Mouse (Mus musculus) T-cell, adult 2 months (primary cell): ENCODE measurements at regions not wholly inside any gene's neighbourhood (a gene's known extent, or its start where the extent isn't known, plus 50 kb on each side); places are given as distances from the start of the nearest gene placed in this dataset.

Experiments used
- DNase-seq: peaks from one replicate; pipeline ENCODE4 v3.0.0; 2022; ENCODE audit warnings: low spot score

GRCm38 (mm10) chr4:135034406-135034805, 86.0 kb upstream of the Runx3 start:
- DNase-seq: peak; percentile 60

DNA sequence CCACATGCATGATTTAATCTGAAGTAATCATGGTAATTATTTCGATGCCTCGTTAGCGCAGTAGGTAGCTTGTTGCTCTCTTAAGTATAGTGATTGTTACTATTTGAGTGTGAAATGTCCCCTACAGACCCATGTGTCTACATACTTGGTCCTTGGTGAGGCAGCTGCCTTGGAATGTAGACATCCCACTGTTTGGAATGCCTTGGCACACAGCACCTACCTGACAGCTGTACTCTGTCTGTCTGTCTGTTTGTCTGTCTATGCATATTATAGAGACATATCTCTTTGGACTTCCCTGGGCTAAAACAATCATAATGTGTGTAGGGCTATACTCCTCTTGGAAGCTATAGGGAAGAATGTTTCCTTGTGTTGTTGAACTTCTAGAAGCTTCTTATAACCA, 83.7 kb upstream of the Runx3 start:
- no peak for DNase-seq

GRCm38 (mm10) chr4:135039234-135039633, 81.2 kb upstream of the Runx3 start:
- DNase-seq: no peak

DNA sequence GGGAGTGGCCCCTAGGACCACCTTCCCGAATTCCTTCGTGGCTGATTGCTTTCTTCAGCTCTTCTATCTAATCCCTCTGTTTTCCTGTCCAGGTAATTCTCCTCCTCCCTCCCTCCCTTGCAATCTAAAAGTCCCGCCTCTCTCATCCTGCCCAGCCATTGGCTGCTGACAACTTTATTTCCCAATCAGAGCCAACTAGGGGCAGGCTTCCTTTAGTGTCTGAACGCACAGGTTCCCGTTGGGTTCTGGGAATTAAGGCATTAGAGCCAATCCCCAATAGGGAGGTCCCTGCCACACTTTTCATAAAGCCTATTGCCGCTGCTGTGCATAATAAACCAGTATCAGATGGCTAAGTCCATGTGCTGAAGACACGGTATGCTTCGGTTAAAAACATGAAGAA, 78.5 kb upstream of the Runx3 start:
- DNase-seq: no peak

DNA sequence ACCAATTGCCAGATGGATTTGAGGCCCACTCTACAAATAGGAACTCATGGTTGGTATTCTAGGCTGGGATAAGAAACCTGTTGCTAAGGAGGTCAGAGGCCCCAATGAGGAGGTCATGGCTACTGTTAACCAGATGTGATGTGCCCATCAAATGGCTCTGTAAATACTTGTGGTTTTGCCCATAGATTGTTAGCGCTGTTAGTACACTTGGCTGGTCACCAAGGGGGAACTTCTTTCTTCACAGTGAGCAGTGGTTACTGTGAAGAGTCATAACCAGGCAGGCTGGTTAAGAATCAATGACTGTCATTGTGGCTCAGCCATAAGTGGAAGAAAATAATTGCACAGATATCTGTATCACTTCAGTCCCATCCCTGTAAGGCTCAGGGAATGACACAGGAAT, 78.0 kb upstream of the Runx3 start:
- DNase-seq: no peak

GRCm38 (mm10) chr4:135045054-135045453, 75.4 kb upstream of the Runx3 start:
- DNase-seq: no peak

- DNase-seq: no peak
Observed at GRCm38 (mm10) chr4:135046619-135047018, 73.8 kb upstream of the Runx3 start.

- no peak for DNase-seq
Observed at GRCm38 (mm10) chr4:135047251-135047650, 73.2 kb upstream of the Runx3 start.

- no peak for DNase-seq
Observed at GRCm38 (mm10) chr4:135047771-135048170, 72.7 kb upstream of the Runx3 start.

DNA sequence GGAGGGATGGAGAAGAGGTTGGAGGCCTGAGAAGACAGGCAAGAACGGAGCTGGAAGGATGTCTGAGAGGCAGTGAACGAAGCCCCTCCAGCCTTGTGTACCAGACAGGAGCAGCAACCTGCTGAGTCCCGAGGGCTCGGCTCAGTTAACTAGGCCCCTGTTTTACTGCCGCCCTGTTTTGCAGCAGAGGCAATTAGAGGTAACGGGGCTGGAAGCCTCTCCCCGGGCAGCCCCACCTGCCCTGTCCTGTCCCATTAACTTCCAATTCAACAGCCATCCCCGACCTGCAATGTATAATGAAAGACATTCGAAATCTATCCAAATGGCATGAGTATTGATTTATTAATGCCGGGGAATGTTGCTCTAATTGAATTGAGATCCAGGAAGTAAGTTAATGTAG, 70.5 kb upstream of the Runx3 start:
- DNase-seq: no peak

- no peak for DNase-seq
Observed at GRCm38 (mm10) chr4:135051466-135051865, 69.0 kb upstream of the Runx3 start.

DNA sequence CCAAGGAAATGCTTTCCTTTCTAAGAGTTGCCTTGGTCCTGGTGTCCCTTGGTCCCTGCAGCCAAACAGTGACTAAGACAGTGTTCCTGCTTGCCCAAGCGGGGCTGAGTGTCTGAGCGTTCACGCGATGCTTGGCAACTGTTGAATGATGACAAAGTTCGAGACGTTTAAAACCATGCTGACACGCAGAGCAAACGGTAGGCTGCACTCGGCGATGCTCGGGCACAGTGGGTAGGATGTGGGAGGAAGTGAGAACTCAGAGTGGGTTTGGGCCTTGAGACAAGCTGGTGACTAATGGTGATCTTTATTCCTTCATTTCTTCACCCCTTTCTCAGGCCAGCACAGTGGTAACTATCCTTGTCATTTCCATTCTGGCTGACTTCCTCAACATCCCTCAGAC, 66.9 kb upstream of the Runx3 start:
- no peak for DNase-seq

DNA sequence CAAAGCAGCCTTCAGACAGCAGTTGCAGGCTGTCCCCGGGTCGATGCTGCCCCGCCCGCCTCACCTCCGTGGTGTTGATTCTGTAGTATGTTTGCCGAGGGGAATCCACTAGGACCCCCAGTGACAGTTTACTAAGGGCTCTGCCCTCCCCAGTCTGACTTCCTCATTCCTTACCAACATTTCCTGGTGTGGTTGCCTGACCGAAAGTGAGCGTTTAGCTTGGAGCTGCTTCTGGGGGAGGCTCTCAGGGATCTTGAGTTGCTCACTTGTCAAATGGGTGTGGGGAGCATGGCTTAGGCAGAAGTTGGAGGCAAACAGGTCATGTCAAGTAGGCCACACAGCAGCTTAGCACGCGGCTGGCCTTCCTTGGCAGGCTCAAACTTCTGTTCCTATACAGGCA, 66.1 kb upstream of the Runx3 start:
- no peak for DNase-seq

DNA sequence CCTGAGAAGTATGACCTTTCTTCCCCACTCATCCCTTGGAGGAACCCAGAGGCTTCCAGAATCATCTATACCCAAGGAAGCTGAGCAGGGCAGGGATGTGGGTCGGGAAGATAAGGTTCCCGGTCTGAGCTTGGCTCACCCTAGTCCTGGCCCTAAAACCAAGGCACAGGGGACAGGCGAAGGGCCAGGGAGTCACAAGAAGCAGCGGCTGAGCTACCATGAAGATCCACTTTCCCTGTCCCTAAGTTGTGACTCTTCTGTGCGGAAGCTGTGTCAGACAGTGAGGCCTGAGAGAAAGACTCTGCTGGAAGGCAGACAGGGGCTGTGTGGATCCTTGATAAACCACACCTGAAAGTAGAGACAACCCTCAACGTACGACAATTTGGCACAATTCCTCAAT, 64.1 kb upstream of the Runx3 start:
- DNase-seq: no peak

- DNase-seq: no peak
Observed at GRCm38 (mm10) chr4:135057286-135057685, 63.2 kb upstream of the Runx3 start.

GRCm38 (mm10) chr4:135058895-135059294, 61.6 kb upstream of the Runx3 start:
- no peak for DNase-seq

DNA sequence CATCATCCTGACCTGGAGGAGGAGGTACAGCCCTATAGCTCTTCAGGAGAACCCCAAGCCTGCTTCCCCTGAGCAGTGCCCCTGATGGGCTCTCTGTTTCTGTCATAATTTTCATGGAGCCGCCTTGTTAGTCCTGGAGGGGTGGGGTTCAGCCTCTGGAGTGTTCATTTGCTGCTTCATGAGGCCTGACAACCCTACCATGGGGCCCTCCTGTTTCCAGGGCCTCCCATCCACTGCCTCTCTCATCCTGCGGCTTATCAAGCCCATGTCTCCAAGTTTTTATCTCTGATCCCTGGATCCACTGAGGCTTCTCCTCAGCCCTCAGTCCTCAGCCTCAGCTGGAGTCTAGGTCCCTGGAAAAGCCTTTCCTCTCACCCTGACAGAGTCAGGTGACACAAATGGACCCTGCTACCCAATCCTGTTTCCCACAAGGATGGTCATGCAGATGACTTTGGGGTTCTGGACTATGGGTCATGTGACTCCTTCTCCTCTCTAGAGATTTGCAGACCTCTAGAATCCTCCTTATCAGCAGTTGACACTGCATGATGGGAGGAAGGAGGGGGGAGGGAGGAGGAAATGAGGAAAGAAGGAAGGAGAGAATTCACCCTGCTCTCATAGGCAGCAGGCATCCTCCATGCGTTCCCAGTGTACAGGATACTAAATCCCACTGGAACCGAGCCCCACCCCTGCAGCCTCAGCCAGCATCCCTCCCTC, 59.3 kb upstream of the Runx3 start:
- DNase-seq: no peak

DNA sequence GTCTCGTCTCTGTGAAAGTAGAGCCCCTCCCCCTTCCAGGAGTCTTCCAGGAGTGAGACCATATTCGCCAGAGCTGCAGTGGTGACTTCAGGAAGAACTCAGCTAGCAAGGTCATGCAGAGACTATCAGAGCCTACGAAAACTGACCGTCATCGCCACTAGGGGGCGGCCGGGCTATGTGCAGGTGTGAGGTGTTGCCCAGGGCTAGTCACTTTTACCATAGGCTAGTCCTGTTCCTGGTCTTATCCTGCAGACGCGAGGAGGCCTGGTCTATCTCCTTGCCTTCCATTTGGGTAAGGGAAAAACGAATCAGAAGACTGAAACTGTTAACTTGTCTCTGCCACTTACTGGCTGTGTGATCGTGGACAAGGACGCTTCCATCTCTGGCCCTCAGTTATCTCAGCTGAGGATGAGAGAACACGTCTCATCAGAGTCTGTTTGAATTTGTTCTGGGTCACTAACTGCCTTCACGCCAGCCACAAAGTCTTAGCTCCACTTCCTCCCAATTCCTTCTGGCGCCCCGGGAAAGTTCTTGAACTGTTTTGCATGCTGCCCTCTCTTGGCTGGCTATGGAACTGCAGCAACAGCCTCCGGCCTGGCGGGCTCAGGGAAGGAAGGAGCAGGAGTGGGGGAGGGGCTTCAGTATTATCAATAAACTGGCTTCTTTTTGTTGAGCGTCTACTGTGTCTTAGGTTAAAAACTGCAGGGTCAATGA, 53.5 kb upstream of the Runx3 start:
- DNase-seq: peak; percentile 87

DNA sequence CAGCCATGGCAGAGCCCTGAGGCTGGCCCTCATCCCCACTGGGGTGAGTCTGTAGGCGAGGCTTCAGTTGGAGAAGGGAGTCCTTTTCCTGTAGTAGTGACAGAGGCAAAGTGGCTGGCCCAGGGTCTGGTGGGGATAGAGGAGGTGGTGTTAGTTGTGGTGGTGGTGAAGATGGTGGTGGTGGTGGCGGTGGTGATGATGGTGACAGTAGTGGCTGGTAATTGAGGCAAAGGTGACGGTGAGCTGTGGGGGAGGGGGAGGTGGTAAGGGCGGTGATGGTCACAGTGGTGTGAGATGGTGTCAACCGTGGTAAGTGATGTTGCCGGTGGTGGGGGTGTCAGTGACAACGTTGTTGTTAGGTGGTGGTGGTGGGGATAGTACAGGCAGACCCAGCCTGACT, 52.6 kb upstream of the Runx3 start:
- no peak for DNase-seq

- DNase-seq: peak; percentile 35
Observed at GRCm38 (mm10) chr4:135069818-135070217, 50.6 kb upstream of the Runx3 start.
